Mouse (Mus musculus): ENCODE measurements at regions not wholly inside any gene's neighbourhood (a gene's known extent, or its start where the extent isn't known, plus 50 kb on each side); places are given as distances from the start of the nearest gene placed in this dataset.
A peak's percentile ranks its signal among the peaks of the same experiment; 100 is the strongest.

DNA sequence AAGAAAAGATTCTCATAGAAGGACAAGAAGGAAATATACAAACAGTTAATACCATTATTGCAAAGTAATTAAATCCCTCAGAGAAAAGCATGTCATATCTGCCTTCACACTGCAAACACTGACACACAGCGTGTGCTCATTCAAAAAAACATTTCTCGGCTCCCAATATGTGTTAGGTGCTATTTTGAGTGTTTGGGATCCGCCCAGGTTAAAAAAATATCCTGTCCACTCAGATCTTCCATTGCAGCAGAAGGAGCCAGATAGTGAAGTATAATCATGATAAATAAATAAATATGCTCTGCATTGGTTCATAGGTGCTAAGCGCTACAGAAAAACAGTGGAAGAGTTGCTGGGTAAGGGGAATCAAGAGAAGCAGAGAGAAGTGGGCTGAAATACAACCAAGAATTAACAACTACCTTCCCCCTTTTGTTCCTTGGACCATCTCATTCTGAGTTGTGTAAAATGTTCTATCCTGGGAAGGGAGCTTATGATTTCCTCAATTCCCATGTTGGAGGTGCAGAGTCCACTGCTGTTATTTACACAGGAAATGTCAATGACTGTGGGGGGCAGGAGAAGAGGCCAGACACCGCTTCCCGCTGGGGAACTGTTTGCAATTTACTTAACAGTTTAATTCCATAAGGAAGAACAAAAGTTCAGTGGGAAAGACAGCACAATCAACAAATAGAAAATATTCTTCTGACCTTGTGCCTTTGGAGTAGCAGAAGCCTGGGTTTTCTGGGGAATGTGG lies 139.9 kb downstream of the Tle1 start:
- DNase-seq, result no peak

DNA sequence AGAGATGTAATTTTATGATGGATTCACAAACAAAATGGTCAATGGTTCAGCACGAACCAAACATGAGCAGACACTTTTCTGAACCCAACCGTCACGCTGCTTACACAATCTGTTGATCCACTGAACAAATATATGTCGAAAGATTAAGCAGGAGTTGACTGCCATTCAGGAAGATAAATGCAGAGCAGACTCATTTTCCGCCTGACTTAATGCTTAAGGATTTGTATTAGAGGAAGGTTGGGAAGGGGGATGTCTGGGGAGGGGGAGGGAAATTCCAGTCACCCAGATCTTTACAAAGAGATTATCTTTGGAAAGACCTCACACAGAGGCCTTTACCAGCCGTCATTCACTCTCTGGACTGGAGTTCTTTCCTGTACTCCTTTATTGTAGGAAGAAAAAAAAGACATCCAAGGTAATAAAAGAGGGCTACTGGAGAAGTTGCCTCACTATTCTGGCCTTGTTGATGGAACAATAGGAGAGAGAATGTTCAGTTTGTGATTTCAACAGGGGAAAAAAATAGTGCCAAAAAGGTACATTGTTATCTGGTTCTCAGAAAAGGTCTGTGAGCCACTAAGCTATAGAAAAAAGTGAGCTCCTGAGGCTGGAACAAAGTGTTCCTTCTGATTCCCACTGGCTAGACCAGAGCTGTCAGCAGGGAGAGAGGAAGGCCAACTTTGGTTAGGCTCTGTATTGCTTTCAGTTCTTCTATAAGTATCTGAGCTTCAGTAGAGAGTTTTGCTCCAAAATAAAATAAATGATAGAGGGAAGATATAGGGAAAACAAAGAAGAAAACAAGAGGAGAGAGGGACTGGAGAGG lies 150.9 kb downstream of the Tle1 start:
- peak in 1 of 2 experiments; percentile 5 for DNase-seq

DNA sequence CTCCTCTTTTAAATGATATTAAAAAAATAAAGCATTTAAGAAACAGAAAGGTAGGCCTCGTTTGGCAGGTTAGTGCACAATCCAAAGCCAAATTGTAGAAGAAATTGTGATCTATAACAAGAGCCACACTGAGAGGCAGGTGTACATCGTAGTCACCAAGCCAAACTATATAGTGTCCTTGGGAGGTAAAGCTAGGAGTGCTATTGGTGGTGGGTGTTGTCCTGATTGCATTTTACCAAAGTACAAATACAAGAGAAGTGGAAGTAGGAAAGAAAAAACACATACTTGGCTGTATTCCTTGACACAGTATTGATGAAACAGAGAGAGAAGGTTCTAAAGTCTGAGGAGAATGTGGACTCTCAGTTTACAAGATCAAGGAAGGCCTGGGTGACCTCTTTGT lies 178.6 kb downstream of the Tle1 start:
- no peak for DNase-seq

DNA sequence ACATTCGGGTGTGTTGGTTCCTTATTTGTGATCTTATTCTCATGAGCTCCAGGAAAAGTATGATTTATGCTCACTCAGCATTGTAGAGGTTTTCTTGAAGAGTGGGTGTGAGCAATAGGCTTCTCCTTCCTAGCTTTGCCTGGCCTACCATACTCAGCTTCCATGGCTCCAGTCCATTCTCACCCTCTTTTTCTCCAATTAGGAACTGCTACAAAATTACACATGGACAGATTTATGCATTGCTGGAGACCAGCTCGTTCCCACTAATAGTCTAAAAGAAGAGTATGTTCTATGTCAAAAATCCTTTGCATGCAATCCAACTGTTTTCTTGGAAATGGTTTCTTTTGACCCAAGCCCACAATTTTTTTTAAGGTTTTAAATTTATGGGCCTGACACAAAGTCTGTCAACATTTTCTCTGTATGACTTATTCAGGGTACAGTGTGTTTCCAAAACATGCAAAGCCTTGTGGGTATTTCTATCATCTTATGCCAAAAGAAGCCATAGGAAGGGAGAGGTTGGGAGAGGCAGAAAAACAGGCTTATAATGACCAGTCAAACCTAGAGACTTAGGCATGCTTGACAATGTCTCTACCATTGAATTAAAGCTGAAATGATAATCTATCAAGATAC lies 186.4 kb downstream of the Tle1 start:
- DNase-seq, result no peak

DNA sequence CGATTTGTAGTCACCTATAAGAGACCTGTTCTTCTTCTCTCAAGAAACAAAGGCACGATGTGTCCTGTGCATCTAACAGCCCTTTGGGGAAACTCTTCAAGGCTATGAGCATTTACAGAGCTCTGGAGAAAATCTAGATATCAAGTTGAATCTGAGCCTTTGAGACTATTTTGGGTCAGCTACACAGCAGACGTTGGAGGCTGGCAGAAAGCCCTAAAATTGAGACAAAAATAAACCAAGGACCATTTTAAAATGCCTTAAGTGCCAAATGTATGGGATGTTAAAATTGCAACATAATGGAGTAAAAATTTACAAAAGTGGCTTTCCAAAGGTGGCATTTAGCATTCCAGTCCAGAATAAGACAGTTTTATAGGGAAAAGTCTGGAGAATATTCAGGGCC lies 187.1 kb downstream of the Tle1 start:
- DNase-seq, result no peak

DNA sequence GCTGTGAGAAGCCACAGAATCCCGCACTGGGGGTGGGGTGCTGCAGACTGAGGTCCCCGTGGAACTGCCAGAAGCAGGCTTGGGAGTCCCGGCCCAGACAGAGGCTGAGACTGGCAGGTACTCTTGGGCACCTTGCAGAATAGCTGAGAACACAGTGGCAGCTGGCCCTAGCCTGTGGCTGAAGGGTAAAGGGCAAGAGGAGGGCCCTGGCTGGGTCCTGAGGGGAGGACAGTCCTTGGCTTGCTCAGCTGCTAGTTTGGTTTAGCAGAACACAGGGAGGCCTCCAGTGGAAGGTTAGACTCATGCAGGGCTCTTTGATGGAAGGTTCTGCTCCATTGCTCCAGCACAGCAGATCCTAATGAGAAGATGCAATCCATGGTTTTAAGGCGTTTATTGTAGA lies 190.4 kb downstream of the Tle1 start:
- DNase-seq, result no peak

DNA sequence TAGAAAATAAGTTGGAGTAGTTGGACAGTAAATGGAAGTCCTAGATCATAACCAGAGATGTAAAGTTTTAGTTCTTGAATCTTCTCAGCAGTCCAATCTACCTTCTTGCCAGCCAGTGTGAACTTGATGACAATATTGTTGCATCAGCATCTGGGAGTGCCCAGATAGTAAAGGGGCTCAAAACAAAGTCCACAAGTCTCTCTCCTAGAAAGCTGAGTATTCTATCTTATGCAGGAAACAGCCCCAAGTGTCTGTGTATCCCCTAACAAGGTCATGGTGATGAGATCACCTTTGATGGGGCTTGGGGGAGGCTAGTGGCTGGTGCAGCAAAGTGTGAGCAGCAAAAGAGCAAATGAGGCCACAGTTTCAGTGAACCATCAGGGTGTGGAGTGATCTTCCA lies 194.8 kb downstream of the Tle1 start:
- DNase-seq, result no peak

DNA sequence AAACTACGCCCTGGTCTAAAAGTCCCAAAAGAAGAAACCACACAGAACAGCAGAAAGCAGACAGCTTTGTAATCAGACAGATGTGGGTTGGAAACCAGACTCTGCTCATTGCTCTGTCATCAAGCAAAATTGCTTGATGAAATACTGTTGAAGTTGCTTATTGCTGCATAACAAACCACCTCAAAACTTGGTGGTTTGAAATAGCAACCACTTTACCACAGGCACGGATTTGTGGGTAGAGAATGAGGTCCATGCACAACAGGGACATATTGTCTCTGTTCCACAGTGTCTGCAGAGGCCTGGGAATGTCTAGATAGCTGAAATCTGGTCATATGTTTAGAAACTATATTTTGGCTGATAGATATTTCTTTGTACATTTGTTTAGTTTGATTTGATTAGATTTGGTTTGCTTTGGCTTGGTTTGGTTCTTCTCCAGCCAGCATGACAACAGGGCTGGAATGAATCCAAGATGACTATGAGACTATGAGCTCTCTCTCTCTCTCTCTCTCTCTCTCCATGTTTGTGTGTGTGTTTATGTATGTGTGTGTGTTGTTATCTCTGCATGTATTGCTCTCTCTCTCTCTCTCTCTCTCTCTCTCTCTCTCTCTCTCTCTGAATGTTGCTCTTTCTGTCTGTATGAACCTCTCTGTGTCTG lies 199.4 kb downstream of the Tle1 start:
- DNase-seq, result no peak

DNA sequence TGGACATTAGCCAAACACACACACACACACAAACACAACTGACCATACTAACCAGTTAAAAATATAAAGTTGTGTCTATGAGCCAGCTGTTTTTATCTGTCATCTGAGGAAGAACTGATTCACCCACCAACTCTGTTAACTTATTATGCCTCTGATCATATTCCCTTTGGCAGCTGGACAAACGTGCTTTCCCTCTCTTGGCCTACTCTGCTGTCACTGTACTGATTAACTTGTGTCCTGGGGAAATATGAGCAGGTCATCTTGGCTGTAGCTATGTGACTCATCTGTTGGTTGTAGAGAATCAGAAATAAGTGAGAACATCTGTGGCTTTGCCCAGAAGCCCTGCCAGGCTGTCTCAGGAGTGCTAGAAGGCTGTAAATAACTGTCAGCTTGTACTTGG lies 210.9 kb upstream of the Gm11232 start:
- DNase-seq, result peak; percentile 1 to 2

DNA sequence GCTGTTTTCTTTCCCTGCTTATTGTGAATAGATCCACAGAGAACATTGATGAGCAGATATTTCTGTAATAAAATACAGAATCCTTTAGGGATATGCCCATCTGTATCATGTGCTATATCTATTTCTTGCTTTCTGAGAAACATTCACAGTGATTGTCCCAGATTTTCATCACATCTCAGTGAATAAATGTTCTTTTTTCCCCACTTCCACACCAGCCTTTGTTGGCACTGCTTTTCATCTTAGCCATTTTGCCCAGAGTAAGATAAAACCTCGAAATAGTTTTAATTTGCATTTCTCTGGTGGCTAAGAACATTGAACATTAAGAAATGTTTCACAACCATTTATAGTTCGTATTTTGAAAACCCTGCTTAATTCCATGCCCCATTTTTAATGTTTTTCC lies 195.7 kb upstream of the Gm11232 start:
- DNase-seq, result no peak

DNA sequence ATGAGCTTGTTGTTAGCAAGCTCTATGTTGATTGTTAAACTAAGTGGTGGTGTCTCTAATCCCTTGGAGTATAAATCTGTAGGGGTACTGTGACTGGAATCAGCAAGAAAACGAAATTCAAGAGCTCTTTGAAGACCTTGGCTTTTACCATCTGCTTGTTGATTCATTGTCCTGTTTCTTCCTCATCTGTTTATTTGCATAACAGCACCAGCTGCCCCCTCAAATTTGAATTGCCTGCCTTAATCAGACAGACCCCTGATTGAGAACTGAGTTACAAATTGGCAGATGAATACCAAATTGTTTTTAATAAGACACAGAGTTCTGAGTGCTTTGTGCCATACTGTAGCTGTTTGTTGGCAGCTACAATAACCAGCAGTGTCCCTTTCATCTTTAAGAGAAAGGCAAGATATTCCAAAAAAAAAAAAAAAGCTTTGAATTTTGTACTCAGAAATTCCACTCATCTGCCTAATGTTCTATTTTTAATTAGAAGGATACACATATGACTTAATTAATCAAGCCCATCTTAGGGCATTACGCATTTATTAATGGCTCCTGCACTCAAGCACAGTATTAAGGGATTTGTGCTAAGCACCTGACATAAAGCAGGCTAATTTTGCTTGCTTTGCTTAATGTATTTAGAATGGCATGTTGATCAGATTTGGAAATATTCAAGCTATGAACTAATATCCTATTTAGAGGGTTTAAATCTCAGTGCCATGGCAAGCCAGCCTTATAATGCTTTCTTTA lies 175.6 kb upstream of the Gm11232 start:
- no peak for DNase-seq

DNA sequence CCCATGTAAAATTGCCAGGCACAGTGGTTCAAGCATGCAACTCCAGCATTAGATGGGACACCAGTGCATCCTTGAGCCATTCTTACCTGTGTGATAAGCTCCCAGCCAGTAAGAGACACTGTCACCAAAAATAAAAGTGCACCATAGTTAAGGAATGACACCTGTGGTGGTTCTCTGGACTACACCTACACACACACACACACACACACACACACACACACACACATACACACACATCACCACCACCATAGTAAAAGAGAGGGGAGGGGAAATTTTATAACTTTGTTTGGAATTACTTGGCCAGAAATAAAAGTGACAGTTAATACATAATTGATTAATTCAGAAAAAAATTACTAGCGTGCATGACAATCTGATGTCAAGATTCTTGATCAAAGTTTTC lies 175.1 kb upstream of the Gm11232 start:
- no peak for DNase-seq

DNA sequence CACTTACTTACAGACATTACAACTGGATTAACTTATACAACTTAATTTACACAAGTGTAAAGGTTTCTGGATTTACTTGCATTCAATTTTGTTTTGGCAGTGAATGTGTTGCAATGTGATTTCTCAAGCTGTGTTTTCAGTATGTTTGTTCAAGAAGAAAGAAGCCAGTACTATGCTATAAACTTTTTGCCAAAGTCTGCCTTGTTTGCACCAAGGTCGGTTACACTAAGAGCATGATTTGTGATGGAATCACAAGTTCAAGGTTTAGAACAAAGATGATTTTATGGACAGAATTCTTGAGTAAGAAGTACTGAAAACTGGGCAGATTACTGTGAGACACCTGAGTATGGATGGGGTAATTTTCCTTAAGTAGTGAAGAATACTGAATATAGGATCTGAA lies 153.8 kb upstream of the Gm11232 start:
- DNase-seq, result no peak

DNA sequence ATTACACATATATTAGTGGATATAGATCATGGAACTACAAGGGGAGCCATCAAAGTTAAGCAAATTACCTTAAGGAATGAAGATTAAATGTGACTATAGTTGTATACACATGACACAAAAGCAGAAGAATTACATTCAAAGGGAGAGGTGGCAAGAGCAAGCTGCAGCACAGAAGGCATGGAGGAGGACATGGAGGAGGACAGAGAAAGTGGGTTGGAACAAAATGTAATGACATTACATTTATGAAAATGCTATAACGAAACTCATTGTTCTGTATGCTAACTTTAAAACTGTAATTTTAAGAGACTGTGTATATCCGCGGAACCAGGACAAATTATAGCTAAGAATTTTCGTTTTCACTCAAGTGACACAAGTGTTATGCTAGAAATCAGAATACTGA lies 117.9 kb upstream of the Gm11232 start:
- DNase-seq, result no peak

DNA sequence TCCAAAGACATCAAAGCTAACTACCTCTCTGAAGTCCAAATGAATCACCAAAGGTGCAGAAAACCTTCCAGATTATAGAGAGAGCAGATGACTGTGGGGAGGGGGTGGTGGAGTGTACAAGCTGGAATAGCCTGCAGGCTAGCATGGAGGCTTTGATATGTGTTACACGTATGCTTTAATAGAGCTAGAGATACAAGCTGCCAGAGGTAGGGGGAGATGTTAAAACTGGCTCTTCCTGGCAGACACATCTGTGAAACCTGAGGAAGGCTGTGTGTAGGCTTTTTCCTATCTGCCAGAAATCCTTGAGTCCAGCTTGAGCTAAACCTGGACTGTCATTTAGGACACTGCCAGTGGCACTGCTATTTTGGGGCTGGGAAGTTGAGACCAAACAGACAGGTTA lies 109.2 kb upstream of the Gm11232 start:
- no peak for DNase-seq

DNA sequence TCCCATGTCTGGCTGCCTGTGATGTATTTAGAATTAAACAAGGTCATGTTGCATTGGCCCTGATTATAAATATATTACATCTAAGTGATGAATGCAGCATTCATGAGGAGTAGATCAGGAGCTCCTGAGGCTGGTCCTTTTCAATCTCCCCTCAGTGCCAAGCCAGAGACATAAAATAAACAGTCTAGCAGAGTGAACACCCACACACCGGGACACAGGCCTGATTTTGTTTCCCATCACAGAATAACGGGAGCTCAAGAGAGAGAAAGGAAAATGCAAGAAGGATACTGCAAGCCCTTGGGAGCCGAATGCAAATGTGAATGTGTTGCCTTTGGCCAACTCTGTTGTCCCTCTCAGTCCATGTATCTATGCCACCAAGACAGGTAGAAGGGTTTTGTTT lies 84.1 kb upstream of the Gm11232 start:
- no peak for DNase-seq

DNA sequence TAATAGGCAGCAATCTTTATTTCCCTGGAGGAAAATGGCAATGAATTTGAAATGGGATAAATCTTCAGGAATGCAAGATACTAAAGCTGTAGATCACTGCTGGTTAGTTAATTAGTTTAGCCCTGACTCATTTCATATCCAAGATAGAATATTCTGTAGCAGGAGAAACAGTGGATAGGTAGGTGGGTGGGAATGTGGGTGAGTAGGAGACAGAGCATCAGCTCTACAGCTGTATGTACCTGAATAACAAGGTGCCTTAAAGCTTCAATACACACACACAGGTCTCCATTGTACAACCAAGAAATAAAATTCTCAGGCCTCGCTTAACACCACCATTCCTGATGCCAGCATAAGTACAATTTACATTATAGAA lies 83.0 kb upstream of the Gm11232 start:
- DNase-seq, result no peak

DNA sequence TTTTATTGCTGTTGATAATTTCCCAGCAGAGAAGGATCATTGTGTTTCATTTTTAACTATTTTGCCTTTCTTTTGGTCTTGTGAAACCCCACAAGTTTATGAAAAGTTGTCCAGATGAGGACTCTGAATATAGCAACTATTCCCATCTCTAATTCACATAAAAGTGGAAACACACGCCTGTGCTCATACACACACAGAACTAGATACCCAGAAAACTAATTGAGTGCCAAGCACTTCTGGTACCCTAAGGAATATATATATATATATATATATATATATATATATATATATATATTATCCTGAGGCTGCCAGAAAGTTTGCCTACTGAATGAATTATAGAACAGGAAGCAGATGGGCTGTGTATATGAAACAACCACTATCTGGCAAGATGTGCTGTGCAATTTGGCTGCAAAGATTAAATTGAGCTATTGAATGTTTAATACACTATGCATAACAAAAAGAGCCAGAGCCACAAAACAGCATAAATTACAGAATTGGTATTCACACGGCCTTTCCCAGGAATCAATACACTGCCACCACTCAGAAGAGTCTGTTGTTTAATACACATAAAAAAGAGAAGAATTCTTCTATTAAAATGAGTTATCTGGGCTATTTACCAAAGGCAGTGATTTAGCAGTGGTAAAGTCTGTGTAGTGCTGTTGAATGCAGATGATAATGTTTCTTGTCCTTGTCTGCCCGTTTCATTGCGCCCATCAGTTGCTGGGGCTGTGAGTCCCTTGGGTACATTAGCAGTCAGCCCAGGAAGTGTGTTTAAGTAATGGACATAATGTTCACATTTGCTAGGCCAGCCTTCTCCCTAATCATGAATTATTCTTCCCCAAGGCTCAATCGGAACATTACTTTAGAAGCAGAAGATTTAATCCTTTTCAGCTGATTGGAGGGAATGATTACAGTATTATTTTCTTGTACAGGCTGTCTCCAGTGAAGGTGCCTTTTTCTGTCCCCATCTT lies 82.3 kb upstream of the Gm11232 start:
- no peak for DNase-seq

DNA sequence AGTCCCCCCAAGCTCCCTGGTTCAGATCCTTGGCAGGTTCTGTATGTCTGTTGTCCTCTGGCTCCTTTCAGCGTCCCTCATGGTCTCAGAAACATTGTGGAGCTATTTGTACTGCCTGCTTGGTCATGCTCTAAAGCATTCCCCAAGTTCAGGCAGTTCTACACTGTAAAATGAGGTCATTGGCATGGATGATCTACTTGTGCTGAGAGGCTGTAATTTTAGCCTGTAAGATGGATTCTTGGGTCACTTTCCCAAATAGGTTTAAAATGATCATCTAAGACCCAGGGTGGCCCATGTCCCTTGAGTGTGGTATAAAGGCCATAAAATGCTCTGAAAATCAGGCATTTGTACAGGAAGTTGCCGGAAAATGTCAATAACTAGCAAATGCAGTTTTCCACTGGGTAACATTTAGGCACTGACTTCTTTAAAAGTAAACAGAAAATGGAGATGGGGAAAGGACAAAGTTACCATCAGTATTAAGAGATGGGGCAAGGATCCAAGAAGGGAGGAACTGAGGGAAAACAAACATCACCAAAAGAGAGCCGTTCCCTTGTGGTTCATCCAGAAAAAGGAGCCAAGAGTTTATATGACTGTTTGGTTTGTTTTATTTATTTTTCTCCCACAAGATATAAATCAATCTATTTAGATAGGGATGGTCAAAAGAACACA lies 81.5 kb upstream of the Gm11232 start:
- peak in 1 of 2 experiments; percentile 3 for DNase-seq

DNA sequence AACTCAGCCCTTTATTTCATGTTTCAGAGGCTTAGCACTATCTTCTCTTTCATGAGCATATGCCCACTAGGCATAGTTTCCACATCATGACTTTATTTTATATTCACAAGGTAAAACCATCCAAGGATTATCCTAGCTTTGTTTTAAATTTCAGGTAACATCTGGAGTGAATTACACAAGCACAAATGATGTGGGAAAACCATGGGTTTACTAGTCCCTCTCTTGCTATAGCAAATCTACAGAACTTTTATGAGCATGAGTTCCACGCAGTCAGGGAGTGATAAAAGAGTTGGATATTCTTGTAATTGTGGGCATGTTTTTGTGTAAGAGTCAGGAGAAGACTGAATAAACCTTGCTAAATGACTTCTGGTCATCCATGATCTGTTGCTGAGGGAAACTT lies 78.0 kb upstream of the Gm11232 start:
- no peak for DNase-seq

DNA sequence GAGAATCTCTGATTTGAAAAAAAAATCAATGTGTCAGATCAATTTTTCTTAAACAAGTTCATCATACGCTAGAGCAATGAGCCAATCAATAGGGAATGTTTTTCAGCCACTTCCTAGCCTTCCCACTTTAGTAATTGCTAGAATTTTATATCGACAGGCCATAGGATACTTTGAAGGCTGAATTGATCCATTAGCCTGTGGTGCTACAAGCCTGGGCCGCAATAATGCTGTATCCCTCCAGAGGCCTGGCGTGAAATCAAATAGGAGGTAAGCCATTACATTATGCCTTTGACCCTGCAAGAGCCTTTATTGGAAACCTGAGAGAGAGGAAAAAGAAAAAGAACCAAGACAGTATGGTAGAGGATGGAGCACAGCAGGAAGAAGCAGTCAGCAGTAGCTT lies 53.7 kb upstream of the Gm11232 start:
- no peak for DNase-seq
